ENCODE assay signal across 29 mouse cellular contexts in the genomic region with DNA sequence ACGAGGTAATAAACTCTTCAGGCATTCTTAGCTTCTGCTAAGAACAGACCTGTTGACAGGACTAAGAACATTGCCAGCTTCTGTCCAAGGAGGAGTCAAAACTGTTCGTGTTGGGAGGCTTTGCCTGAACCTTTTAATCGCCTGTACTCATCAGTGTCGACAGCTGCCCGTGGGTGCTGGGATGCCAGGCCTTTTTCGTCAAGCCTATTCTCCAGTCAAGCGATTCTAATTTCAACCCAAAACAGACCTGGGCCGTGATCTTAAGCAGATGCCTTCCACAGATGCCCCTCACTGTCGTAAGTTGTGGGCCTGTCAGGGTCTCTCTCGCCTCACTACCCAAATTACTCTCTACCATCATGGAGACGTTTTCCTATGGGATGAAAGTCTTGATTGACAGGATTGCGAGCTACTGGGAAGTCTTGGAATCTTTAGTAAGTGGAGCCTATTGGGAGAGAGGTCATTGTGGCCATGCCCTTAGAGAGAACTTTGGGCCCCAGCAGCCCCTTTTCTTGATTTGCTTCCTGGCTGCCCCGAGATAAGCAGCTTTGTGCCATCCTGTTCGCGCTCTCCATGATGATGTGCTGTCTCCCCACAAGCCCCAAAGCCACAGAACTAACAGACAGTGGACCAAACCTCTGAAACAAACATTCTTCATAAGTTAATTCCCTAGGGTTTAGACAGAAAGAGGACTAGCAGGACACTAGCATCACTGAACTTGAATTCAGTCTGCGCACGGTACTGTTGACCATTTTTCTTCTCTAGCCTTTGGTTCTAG. TPM values are rescaled to one million over a fixed set of nuclear protein-coding genes. Genes with fewer than 3 reads are reported as not detected.
"Had no signal": no experiment of that assay in that cellular context is flagged by ENCODE, and none has a peak within 500 bp of the region (broad histone marks: within the 10 kb centered on the region; RNA-seq: fewer than 3 reads in every experiment).

No protein-coding gene starts in this region.

- H3K27ac ChIP-seq: kidney, embryonic 15.5 days; left cerebral cortex, adult 2 months; limb, embryonic 12.5 days; limb, embryonic 15.5 days; liver, embryonic 15.5 days; lung, embryonic 15.5 days; midbrain, embryonic 10.5 days; midbrain, embryonic 13.5 days; stomach, postnatal 0 days had no signal

- H3K4me3 ChIP-seq: kidney, embryonic 15.5 days; left cerebral cortex, adult 2 months; limb, embryonic 12.5 days; limb, embryonic 15.5 days; liver, embryonic 15.5 days; lung, embryonic 15.5 days; megakaryocyte, embryonic 14.5 days; midbrain, embryonic 10.5 days; midbrain, embryonic 13.5 days; myocyte had no signal

- H3K36me3 ChIP-seq: kidney, embryonic 15.5 days; limb, embryonic 12.5 days; limb, embryonic 15.5 days; liver, embryonic 15.5 days; lung, embryonic 15.5 days; midbrain, embryonic 10.5 days; midbrain, embryonic 13.5 days had no signal

- H3K27me3 ChIP-seq: kidney, embryonic 15.5 days; limb, embryonic 12.5 days; limb, embryonic 15.5 days; liver, embryonic 15.5 days; lung, embryonic 15.5 days; megakaryocyte, embryonic 14.5 days; midbrain, embryonic 13.5 days had no signal

- ATAC-seq: midbrain, embryonic 13.5 days; midbrain, embryonic 16.5 days had no signal

- H3K9ac ChIP-seq: kidney, embryonic 15.5 days; limb, embryonic 12.5 days; limb, embryonic 15.5 days; liver, embryonic 15.5 days; lung, embryonic 15.5 days; midbrain, embryonic 13.5 days had no signal

- H3K9me3 ChIP-seq: kidney, embryonic 15.5 days; limb, embryonic 12.5 days; limb, embryonic 15.5 days; liver, embryonic 15.5 days; lung, embryonic 15.5 days; megakaryocyte, embryonic 14.5 days; midbrain, embryonic 10.5 days; midbrain, embryonic 13.5 days had no signal

- H3K4me1 ChIP-seq: limb, embryonic 12.5 days; limb, embryonic 15.5 days; liver, embryonic 15.5 days; lung, embryonic 15.5 days; midbrain, embryonic 10.5 days; midbrain, embryonic 13.5 days had no signal

- DNase-seq: kidney, adult 8-10 months; kidney, postnatal 10 days; kidney, postnatal 36 days; layer of hippocampus, postnatal 36 days; left cerebral cortex, postnatal 4 days; lung, adult 18-20 months; lung, postnatal 10 days; lung, postnatal 36 days; right cerebral cortex, adult 18-20 months; right cerebral cortex, postnatal 14 days; right cerebral cortex, postnatal 4 days; thymus, adult 18-20 months; thymus, postnatal 14 days; thymus, postnatal 4 days had no signal

- H3K4me2 ChIP-seq: kidney, embryonic 15.5 days; limb, embryonic 12.5 days; limb, embryonic 15.5 days; liver, embryonic 11.5 days; liver, embryonic 15.5 days; lung, embryonic 15.5 days; midbrain, embryonic 13.5 days had no signal

RNA-seq across cellular contexts. Expression of a gene that starts 6.7 kb away (rescaled TPM):
- polyA plus RNA-seq: kidney, embryonic 15.5 days; limb, embryonic 12.5 days; limb, embryonic 15.5 days; liver, embryonic 11.5 days; lung, embryonic 15.5 days; midbrain, embryonic 13.5 days; midbrain, embryonic 16.5 days; myocyte; neural tube, embryonic 14.5 days; stomach, embryonic 14.5 days; stomach, postnatal 0 days had no signal
